Mouse (Mus musculus) stomach, postnatal 0 days (tissue): ENCODE measurements around the gene Snupn. TPM values are rescaled to one million over a fixed set of nuclear protein-coding genes. Genes with fewer than 3 reads are reported as not detected.

Source experiments
- ATAC-seq: fragments of 200-750 bp; cut with Nextera tagmentation; 2 replicates; pipeline ENCODE4 v1.8.0; 2017; ENCODE audit not compliant: low FRiP score, low TSS enrichment
- DNase-seq: peaks from one replicate; pipeline ENCODE4 v3.0.0-alpha.2; 2016; ENCODE audit warnings: low spot score
- H3K27ac ChIP-seq: fragments of 300-500 bp; sonication (generic); replicated peaks from 2 replicates; pipeline ENCODE4 v1.5.1; 2014; ENCODE audit warnings: mild to moderate bottlenecking, control low read depth
- H3K27me3 ChIP-seq: fragments of 300-500 bp; sonication (generic); 2 replicates; pipeline ENCODE4 v1.6.1; 2014; ENCODE audit warnings: low read length; ENCODE audit not compliant: control insufficient read depth, insufficient read depth
- H3K36me3 ChIP-seq: fragments of 300-500 bp; sonication (generic); 2 replicates; pipeline ENCODE4 v1.6.1; 2014; ENCODE audit warnings: low read length, mixed read lengths; ENCODE audit not compliant: control insufficient read depth, insufficient read depth
- H3K4me1 ChIP-seq: fragments of 300-500 bp; sonication (generic); replicated peaks from 2 replicates; pipeline ENCODE4 v1.6.1; 2014; ENCODE audit warnings: antibody characterized with exemption; ENCODE audit not compliant: control insufficient read depth, insufficient read depth
- H3K4me2 ChIP-seq: fragments of 300-500 bp; sonication (generic); replicated peaks from 2 replicates; pipeline ENCODE4 v1.6.1; 2014; ENCODE audit warnings: low read depth, mild to moderate bottlenecking, control low read depth, moderate library complexity
- H3K4me3 ChIP-seq: fragments of 300-500 bp; sonication (generic); 2 replicates; pipeline ENCODE4 v1.5.1; 2014; ENCODE audit warnings: low read depth, low read length, control low read depth
- H3K9ac ChIP-seq: fragments of 300-500 bp; sonication (generic); 2 replicates; pipeline ENCODE4 v1.6.1; 2014; ENCODE audit warnings: mild to moderate bottlenecking, low read length, control low read depth, mixed read lengths
- H3K9me3 ChIP-seq: fragments of 300-500 bp; sonication (generic); 2 replicates; pipeline ENCODE4 v1.6.1; 2016; ENCODE audit warnings: low read length; ENCODE audit not compliant: control insufficient read depth
- CTCF ChIP-seq: IDR thresholded peaks from 2 replicates; pipeline ENCODE4 v1.5.1; 2016; ENCODE audit warnings: antibody characterized with exemption, low read depth, mild to moderate bottlenecking, moderate library complexity
- EP300 ChIP-seq: optimal IDR thresholded peaks from 2 replicates; pipeline ENCODE3; 2016; ENCODE audit warnings: antibody characterized with exemption
- WGBS: fragments of 180-500 bp; shearing (Covaris S2); extraction: QIAGEN DNeasy Blood & Tissue Kit; methylation state at CpG from one replicate; pipeline ENCODE4 v1.1.7; 2014; 5-methylcytosine and 5-hydroxymethylcytosine counted together
- polyA plus RNA-seq: library from polyadenylated mRNA; unstranded; fragments of >200 nt; fragmentation: Nextera tagmentation; extraction: Ambion mirVana; gene quantifications from 2 replicates; pipeline ENCODE4 v1.2.1, GENCODE M21; 2015

Snupn gene
- polyA plus RNA-seq, 1 experiment from 2014 or later, result 13.8 TPM

GRCm38 (mm10) chr9:56927191-56928012 is 23.3 kb upstream of the Snupn start:
- Histone ChIP-seq H3K9ac (peak overlapping the region; percentile 82), H3K27me3 (no peaks in the 10 kb centered on the region), H3K4me1 (peaks cover 27% of the 10 kb centered on the region), H3K4me3 (peak overlapping the region; percentile 67), H3K9me3 (no peaks in the 10 kb centered on the region), H3K27ac (peak overlapping the region; percentile 96), H3K4me2 (peak overlapping the region; percentile 89), H3K36me3 (no peaks in the 10 kb centered on the region)
- ATAC-seq (peak; percentile 13; the same call in 1 of the 2 replicates), DNase-seq (peak; percentile 53)
- WGBS, result under 1% methylated on average over 35 of the region's 35 CpGs
- TF ChIP-seq CTCF, result no peak
- TF ChIP-seq EP300, result no peak

DNA sequence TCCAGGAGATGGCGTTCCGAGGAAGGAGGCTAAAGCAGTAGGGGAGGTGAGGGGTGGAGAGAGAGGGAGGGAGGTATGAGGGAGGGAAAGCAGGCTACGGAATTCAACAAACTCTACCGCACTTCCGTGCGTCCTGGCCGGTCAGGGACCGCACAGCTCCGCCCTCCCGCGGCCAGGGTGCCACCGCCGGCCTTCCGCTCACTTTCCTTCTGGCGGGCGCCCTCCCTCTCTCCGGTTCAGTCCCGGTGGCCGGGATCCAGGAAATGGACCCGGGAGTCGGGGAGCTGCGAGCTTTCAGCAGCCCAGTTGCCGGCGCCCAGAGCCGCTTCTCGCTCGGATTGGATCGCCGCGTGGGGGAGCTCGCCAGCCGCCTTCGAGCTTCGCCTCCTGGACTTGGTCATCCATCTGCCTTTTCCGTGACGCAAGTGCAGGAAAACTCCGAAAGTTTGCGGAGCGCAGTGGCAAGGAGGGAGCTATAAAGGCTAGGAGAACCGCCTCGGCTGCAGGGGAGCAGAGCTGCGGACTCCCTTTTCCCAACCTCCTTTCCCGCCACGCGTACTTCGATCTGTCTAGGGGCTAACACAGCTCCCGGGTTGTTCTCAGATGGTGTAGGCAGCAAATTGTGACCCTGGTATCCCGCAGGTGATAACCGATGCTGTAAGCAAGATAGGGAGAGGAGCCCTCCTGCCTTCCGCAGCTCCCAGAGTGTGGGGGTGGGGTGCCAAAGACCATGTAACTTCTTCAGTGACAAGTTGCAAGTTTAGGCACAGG is 22.5 kb upstream of the Snupn start, which contains the start of gene Snx33:
TSS of gene Snx33 (minus strand) at position 331 of the 771 bp plus-strand sequence.
- H3K4me3 ChIP-seq, result peak within 1 kb of the TSS; percentile 67
- peaks cover 21% of the 10 kb centered on the region for H3K4me1 ChIP-seq
- H3K36me3 ChIP-seq, result no peaks in the 10 kb centered on the region
- no peaks in the 10 kb centered on the region for H3K9me3 ChIP-seq
- TF ChIP-seq EP300 (no peak), CTCF (peak; percentile 78)
- WGBS, result under 1% methylated on average over 50 of the region's 50 CpGs
- H3K27me3 ChIP-seq, result no peaks in the 10 kb centered on the region
- H3K27ac ChIP-seq, result peak within 1 kb of the TSS; percentile 96
- DNase-seq (peak; percentile 96), ATAC-seq (peak; percentile 78)
- peak within 1 kb of the TSS; percentile 82 for H3K9ac ChIP-seq
- peak within 1 kb of the TSS; percentile 89 for H3K4me2 ChIP-seq

DNA sequence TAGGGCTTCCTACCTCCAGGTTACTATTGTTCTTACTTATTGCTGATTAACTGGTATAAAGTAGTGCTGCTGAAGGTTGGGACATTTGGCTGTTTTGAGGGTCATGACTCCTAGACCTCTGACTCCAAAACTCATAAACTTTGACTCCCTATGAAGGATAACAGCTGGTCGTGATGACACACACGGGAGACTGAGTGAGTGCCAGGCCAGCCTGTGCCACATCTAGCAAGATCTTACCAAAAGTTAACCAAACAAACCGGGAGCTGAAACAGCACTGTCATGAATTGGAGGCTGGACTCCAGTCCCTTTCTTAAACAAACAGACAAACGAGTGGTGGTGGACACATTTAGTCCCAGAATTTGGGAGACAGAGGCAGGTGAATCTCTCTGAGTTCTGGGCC is 21.2 kb upstream of the Snupn start:
- TF ChIP-seq EP300, result no peak
- no peak for TF ChIP-seq CTCF
- no peak for ATAC-seq
- H3K4me1 ChIP-seq, result peaks cover 13% of the 10 kb centered on the region

DNA sequence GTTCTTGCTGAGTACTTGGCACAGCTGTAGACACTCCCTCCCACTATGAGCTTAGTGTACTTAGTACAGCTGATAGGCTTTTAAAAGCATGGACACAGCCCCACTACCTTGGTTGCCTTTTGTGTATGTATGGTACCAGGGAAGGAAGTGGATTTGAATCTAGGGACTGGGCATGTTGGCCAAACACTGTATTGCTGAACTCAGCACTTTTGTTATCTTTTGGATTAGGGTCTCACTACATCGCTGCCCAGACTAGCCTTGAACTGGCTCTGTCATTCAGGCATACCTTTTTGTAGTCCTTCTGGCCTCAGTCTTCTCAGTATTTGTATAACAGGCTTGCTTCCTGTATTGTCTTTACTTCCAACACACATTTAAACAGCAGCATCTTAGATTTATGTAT is 20.1 kb upstream of the Snupn start:
- H3K9ac ChIP-seq, result no peak overlapping the region
- no peak for ATAC-seq
- no peak overlapping the region for H3K27ac ChIP-seq
- no peak for DNase-seq
- no peaks in the 10 kb centered on the region for H3K9me3 ChIP-seq
- H3K4me2 ChIP-seq, result no peak overlapping the region
- no peaks in the 10 kb centered on the region for H3K27me3 ChIP-seq
- peaks cover 11% of the 10 kb centered on the region for H3K4me1 ChIP-seq
- no peaks in the 10 kb centered on the region for H3K36me3 ChIP-seq
- 56% methylated on average over 1 of the region's 1 CpGs for WGBS
- no peak for TF ChIP-seq EP300
- TF ChIP-seq CTCF, result no peak
- no peak overlapping the region for H3K4me3 ChIP-seq

More for the DNA sequence above, 21.2 kb upstream of the Snupn start:
- WGBS, result 52% methylated on average over 4 of the region's 4 CpGs
- H3K4me2 ChIP-seq, result no peak overlapping the region
- no peak overlapping the region for H3K4me3 ChIP-seq
- DNase-seq, result no peak
- H3K9ac ChIP-seq, result no peak overlapping the region
- no peaks in the 10 kb centered on the region for H3K9me3 ChIP-seq
- H3K27me3 ChIP-seq, result no peaks in the 10 kb centered on the region
- no peaks in the 10 kb centered on the region for H3K36me3 ChIP-seq
- H3K27ac ChIP-seq, result no peak overlapping the region

DNA sequence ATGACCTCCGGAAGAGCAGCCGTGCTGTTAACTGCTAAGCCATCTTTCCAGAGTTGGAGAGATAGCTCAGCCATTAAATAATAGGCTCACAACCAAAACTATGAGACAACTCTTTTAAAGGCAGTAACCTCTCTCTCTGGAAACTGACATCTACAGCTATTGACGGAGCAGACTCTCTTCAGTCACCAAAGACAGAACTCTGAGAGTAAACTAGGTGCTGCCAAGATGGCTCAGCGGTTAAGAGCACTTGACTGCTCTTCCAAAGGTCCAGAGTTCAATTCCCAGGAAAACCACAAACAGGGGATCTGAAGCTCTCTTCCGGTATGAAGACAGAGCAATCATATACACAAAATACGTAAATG is 13.8 kb upstream of the Snupn start:
- H3K4me1 ChIP-seq, result no peaks in the 10 kb centered on the region
- H3K9me3 ChIP-seq, result no peaks in the 10 kb centered on the region
- TF ChIP-seq EP300 (no peak), CTCF (no peak)
- peak overlapping the region; percentile 55 for H3K4me2 ChIP-seq
- no peak for DNase-seq
- H3K36me3 ChIP-seq, result no peaks in the 10 kb centered on the region
- H3K4me3 ChIP-seq, result peak overlapping the region; percentile 65
- no peak for ATAC-seq
- WGBS, result 17% methylated on average over 6 of the region's 6 CpGs
- H3K9ac ChIP-seq, result 0 out of 2 replicates have a peak overlapping the region, but pooled peaks have one; percentile 35
- H3K27me3 ChIP-seq, result no peaks in the 10 kb centered on the region
- H3K27ac ChIP-seq, result peak overlapping the region; percentile 53; the same call in 1 of the 2 replicates
